Mouse (Mus musculus) myocyte (in vitro differentiated cells): ENCODE results near the gene Hist1h2af.
"Not testable (repeated sequence)": the region's sequence is repeated elsewhere in the genome, so short reads cannot be mapped to it uniquely, and the experiment has no call there.

Experiments used
- CEBPB ChIP-seq: IDR thresholded peaks from 2 replicates; pipeline ENCODE4 v1.6.1; 2011; ENCODE audit warnings: mild to moderate bottlenecking, moderate library complexity; ENCODE audit not compliant: poor library complexity, insufficient read depth, severe bottlenecking
- E2F4 ChIP-seq: IDR thresholded peaks from one replicate; pipeline ENCODE4 v1.6.1; 2011; ENCODE audit warnings: mild to moderate bottlenecking, control low read depth, moderate library complexity; ENCODE audit not compliant: insufficient read depth
- MAX ChIP-seq: IDR thresholded peaks from one replicate; pipeline ENCODE4 v1.6.1; 2011; ENCODE audit warnings: low read depth, mild to moderate bottlenecking, control low read depth
- MYOD1 ChIP-seq, 3 experiments: IDR thresholded peaks; one replicate each; pipeline ENCODE4 v1.6.1; 2011; ENCODE audit warnings: control low read depth in 2 of 3, low read depth in 2 of 3, mild to moderate bottlenecking in 2 of 3, moderate library complexity in 1 of 3; ENCODE audit not compliant: insufficient read length in 2 of 3, control insufficient read depth in 1 of 3
- POLR2A ChIP-seq: IDR thresholded peaks from one replicate; pipeline ENCODE4 v1.6.1; 2011; ENCODE audit warnings: low read depth, mild to moderate bottlenecking, control low read depth, moderate library complexity; ENCODE audit not compliant: insufficient read length
- POLR2AphosphoS2 ChIP-seq: IDR thresholded peaks from one replicate; pipeline ENCODE4 v1.6.1; 2011; ENCODE audit warnings: low read depth, control low read depth; ENCODE audit not compliant: insufficient read length
- SRF ChIP-seq: IDR thresholded peaks from one replicate; pipeline ENCODE4 v1.6.1; 2011; ENCODE audit warnings: low read depth; ENCODE audit not compliant: control insufficient read depth, insufficient read length
- TCF12 ChIP-seq: IDR thresholded peaks from one replicate; pipeline ENCODE4 v1.6.1; 2011; ENCODE audit warnings: mild to moderate bottlenecking, control low read depth; ENCODE audit not compliant: poor library complexity, insufficient read depth, severe bottlenecking
- USF1 ChIP-seq: IDR thresholded peaks from one replicate; pipeline ENCODE4 v1.6.1; 2011; ENCODE audit warnings: low read depth, mild to moderate bottlenecking, control low read depth, moderate library complexity

DNA sequence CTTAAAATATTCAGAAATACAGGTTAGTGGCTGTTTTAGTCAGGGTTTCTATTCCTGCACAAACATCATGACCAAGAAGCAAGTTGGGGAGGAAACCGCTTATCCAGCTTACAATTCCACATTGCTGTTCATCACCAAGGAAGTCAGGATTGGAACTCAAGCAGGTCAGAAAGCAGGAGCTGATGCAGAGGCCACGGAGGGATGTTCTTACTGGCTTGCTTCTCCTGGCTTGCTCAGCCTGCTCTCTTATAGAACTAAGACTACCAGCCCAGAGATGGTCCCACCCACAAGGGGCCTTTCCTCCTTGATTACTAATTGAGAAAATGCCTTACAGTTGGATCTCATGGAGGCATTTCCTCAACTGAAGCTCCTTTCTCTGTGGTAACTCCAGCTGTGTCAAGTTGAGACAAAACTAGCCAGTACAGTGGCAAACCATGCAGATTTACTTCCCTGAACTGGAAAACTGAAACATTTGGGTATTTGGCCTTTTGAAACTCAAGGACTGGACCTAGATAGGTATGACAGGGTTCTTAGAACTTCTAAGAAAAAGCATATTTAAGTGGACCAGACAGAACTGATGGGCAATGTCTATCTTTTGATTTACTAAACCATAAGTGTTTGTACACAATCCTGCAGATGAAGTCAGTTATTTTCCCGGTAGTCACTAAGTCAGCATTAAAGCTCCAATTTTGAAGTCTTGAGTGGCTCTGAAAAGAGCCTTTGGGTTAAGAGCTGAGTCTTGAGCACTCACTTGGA is 8.7 kb downstream of the Hist1h2af start:
- TF ChIP-seq POLR2A; SRF; MYOD1 (IDR thresholded peaks at IDR 0.05; ENCODE audit: control insufficient read depth in 1 of 3, insufficient read length in 2 of 3, low read depth in 2 of 3); MAX; USF1; TCF12; E2F4; CEBPB; POLR2AphosphoS2: not testable (repeated sequence)
